Mouse (Mus musculus) embryonic fibroblast, embryonic 13.5 days (primary cell): ENCODE measurements around the gene Izumo2. TPM values are rescaled to one million over a fixed set of nuclear protein-coding genes. Genes with fewer than 3 reads are reported as not detected.

Experiments used
- H3K27ac ChIP-seq: 2 replicates; pipeline ENCODE4 v1.5.1; 2012; ENCODE audit warnings: low read length, control low read depth, inconsistent platforms; ENCODE audit not compliant: insufficient read depth
- H3K4me1 ChIP-seq: 2 replicates; pipeline ENCODE4 v1.6.1; 2011; ENCODE audit warnings: low read length; ENCODE audit not compliant: control insufficient read depth, insufficient read depth
- H3K4me3 ChIP-seq: 2 replicates; pipeline ENCODE4 v1.5.1; 2011; ENCODE audit warnings: mild to moderate bottlenecking, control low read depth, low read length; ENCODE audit not compliant: insufficient read depth
- CTCF ChIP-seq: IDR thresholded peaks from 2 replicates; pipeline ENCODE4 v1.5.1; 2011; ENCODE audit warnings: mild to moderate bottlenecking, control low read depth, low read length, moderate library complexity, borderline replicate concordance; ENCODE audit not compliant: insufficient read depth
- POLR2A ChIP-seq: IDR thresholded peaks from 2 replicates; pipeline ENCODE4 v1.6.1; 2011; ENCODE audit warnings: low read depth, mild to moderate bottlenecking, control low read depth, low read length, moderate library complexity
- polyA plus RNA-seq: library from polyadenylated mRNA; stranded (reverse); fragments of >200 nt; gene quantifications from 2 replicates; pipeline ENCODE4 v1.2.4, GENCODE M21; 2011; ENCODE audit warnings: low read depth; ENCODE audit not compliant: missing spikeins, insufficient read length

Izumo2 gene
- not detected in 2 replicates for polyA plus RNA-seq

DNA sequence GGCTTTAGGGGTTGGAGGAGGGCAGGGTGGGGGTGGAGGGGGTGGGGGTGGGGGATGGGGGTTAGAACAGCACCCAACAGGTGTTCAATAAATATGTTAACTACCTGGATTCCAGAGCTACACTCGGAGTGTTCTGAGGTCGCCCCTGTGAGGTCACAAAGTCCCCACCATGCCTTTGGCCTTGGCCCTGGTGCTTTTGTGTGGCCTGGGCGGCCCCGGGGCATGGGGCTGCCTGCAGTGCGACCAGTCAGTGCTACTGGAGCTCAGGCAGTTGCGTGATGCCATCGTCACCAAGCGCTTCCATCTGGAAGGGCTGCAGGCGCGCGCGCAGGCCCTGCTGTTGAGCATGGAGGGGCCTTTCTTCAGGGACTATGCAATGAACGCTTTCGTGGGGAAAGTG is at the start of gene Izumo2:
TSS of gene Izumo2 (plus strand) at position 169 of the 400 bp plus-strand sequence.
- Histone ChIP-seq H3K4me1 (no peaks in the 10 kb centered on the region), H3K27ac (no peak within 1 kb of the TSS), H3K4me3 (no peak within 1 kb of the TSS)
- TF ChIP-seq CTCF, result no peak
- TF ChIP-seq POLR2A, result no peak

DNA sequence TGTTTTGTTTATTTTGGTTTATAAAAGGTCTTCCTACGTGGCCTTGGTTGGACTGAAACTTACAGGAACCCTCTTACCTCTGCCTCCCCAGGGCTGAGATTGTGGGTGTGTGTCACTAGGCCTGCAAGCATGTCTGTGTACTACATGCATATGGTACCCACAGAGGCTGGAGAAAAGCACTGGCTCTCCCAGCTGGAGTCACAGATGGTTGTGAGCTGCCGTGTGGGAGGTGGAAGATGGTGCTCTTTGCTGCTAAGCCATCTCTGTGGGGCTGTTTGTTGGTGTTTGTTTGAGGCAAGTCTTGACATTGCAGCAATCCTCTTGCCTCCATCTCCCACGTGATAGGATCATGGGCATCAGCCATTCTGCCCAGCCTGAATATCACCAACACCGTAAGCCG is 47.3 kb upstream of the Izumo2 start:
- no peak overlapping the region for H3K4me3 ChIP-seq
- H3K27ac ChIP-seq, result no peak overlapping the region
- no peaks in the 10 kb centered on the region for H3K4me1 ChIP-seq
- TF ChIP-seq CTCF (no peak), POLR2A (no peak)

DNA sequence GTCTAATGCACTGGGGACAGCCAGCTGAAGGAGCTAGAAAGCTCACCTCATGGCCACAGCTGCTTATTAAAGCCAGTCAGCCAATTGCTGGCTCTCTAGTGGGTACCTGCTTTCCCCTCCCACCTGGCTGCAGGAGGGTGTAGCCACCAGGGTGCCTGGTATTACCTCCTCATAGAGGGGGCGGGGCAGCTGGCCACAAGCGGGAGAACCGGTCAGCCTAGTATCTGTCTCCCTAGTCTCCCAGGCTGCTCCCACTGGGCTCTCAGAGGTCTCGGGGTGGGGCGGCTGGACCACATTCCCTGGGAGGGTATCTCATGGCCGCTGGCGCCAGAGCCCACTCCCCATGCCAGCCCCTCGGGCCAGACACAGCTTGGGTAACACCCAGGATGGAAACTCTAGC is 46.4 kb upstream of the Izumo2 start:
- Histone ChIP-seq H3K4me1 (no peaks in the 10 kb centered on the region), H3K4me3 (no peak overlapping the region), H3K27ac (no peak overlapping the region)
- TF ChIP-seq POLR2A (no peak), CTCF (no peak)

DNA sequence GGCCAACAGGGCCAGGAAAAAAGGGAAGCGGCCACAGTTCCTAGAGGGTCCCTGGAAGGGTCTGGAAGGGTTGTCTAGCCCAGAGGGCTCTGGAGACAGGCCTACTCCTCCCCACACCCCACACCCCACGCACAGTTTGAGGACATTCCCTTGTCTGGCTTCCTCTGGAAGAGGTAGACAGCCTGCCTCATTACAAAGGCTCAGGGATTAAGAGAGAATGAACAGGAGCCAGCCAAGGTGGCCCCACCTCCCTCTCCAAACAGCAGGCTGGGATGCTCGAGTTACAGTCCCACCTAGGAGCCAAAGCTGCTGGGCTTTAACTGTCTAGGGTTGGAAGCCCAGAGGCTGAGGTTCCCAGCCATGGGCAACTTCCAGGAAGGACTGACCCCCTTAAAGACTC is 46.0 kb upstream of the Izumo2 start:
- no peaks in the 10 kb centered on the region for H3K4me1 ChIP-seq
- H3K27ac ChIP-seq, result no peak overlapping the region
- TF ChIP-seq POLR2A, result no peak
- no peak for TF ChIP-seq CTCF
- no peak overlapping the region for H3K4me3 ChIP-seq

DNA sequence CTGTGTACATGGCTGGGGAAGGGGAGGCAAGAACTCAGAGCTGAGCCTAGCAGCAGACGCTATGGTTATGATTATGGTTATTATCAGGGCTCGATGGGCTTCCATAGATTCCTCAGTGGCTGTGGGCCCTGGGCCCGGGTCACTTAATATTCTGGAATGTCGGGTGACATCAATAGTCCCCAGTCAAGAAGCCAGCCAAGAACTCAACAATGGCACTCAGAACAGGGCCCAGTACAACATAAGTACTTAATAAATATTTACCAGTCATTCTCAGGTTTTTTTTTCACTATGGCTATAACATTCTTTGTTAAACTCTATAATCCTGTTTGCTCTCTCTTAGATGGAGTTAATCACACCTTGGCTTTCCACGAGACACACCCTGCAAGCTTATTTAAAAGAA is 45.0 kb upstream of the Izumo2 start:
- H3K4me3 ChIP-seq, result no peak overlapping the region
- H3K27ac ChIP-seq, result no peak overlapping the region
- H3K4me1 ChIP-seq, result no peaks in the 10 kb centered on the region
- TF ChIP-seq POLR2A, result no peak
- no peak for TF ChIP-seq CTCF

DNA sequence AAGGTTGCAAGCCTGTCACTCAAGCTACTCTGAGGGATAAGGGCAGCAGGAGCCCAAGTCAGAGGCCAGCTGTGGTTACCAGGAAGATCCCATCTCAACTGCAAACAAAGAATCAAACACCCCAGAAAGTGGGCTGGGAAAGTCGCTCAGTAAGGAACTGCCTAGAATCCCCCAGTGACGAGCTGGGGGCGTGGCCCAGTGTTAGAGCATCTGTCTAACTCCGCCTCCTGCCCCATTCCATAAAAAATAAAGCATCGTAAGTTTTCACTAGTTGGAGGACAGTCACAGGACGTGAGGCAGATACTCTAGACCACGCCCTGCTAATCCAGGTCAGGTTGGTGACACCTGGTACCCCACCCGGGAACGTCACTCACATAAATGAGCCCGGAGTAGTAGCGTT is 43.8 kb upstream of the Izumo2 start:
- TF ChIP-seq POLR2A, result no peak
- TF ChIP-seq CTCF, result no peak
- H3K4me1 ChIP-seq, result no peaks in the 10 kb centered on the region
- no peak overlapping the region for H3K4me3 ChIP-seq
- H3K27ac ChIP-seq, result no peak overlapping the region

DNA sequence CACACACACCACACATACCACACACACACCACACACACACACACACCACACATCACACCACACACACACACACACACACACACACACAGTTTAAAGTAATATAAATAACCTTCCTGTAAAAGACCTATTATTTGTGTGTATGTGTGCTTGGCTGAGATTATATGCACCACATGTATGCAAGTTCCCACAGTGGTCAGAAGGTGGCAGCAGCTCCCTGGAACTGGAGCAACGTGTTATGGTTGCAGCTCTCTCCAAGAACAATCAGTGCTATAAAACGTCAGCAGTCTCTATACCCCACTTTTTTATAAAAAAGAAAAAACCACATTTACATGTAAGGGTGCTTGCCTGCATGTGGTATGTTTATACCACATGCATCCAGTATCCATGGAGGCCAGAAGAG is 42.1 kb upstream of the Izumo2 start:
- Histone ChIP-seq H3K4me3 (no peak overlapping the region), H3K4me1 (no peaks in the 10 kb centered on the region), H3K27ac (no peak overlapping the region)
- TF ChIP-seq CTCF (no peak; the same call in 1 of the 2 replicates), POLR2A (no peak)

DNA sequence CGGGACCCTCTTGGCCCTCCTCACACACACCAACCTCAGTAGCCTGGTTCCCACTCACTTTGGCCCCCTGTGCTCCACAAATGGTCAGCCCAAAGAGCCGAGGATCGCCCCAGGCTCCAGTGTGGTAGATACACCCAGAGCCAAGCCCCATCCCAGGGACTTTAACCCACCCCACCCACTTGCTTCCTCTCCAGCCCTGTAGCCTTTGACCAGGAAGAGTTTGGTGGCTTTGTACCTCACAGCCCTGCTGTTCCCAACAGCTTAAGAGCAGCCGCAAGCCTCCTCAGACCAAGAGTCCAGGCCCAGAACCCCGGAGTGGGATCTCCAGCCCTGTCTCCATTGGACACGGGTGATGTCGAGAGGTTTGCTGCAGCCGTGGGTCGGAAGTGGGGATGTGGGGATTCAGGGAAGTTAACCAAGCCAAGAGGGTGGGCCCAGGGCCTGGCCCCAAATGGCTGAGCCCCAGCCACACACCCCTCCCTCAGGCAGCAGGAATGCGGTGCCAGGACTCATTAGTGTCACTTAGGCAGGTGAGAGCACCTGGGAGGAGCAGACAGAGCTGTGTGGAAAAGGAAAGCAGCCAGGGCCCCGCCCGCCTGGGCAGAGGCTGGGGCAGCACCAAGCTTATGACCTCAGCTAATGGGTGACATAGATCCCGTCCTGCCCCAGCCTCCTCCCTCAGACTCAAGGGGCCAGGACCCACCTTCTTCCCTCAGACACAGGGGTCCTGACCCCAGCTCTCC is 40.4 kb upstream of the Izumo2 start:
- Histone ChIP-seq H3K4me1 (no peaks in the 10 kb centered on the region), H3K4me3 (no peak overlapping the region), H3K27ac (no peak overlapping the region)
- TF ChIP-seq CTCF (no peak), POLR2A (no peak)

DNA sequence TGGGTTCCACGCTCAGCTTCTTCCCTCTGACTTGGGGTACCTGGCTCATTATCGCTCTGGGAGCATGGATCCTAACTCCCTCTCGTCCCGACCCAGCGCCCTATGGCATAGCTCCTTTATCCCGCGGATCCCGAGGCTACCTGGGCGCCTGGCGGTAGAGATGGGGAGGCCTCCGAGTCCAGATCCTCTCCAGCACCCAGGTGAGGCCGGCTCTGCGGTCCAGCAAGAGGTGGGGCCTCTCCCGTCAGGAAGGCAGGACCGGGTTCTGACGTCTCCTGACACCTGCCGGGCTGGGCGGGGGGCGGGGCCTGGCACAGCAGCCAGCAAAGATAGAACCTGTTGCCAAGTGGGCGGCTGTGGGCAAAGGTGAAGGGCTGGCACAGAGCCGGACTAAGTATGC is 39.4 kb upstream of the Izumo2 start:
- no peak overlapping the region for H3K4me3 ChIP-seq
- no peaks in the 10 kb centered on the region for H3K4me1 ChIP-seq
- H3K27ac ChIP-seq, result no peak overlapping the region
- no peak for TF ChIP-seq POLR2A
- no peak for TF ChIP-seq CTCF

DNA sequence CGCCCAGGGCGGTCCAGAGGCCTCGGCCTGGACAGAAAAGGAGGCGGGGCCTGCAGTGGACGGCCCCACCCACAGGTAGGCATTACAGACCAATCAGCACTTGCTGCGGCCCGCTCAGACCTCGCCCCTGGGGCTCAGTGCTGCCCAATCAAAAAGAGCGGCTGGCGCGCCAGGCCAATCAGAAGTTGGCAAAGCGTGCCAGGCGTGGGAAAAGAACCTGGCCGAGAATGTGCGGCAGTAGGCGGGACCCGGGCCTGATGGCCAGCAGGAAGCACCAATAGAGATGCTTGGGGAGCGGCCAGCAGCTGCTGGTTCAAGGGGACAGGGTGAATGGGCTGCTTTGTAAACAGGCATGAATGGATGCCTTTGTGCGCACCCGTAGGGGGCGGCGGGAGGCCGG is 37.7 kb upstream of the Izumo2 start, which contains the start of gene Myh14:
TSS of gene Myh14 (minus strand) at position 41 of the 400 bp plus-strand sequence.
- H3K4me1 ChIP-seq, result no peaks in the 10 kb centered on the region
- no peak within 1 kb of the TSS for H3K27ac ChIP-seq
- H3K4me3 ChIP-seq, result no peak within 1 kb of the TSS
- TF ChIP-seq CTCF (no peak), POLR2A (no peak)
